Mouse (Mus musculus) MEL (cell line): ENCODE measurements around the gene Olfr654. TPM values are rescaled to one million over a fixed set of nuclear protein-coding genes. Genes with fewer than 3 reads are reported as not detected.

ENCODE experiments used
- DNase-seq: peaks from one replicate; pipeline ENCODE4 v3.0.0; 2011; ENCODE audit warnings: low read depth, low spot score
- H3K27ac ChIP-seq: 2 replicates; pipeline ENCODE4 v1.5.1; 2012; ENCODE audit warnings: low read depth, mild to moderate bottlenecking, control low read depth, low read length, moderate library complexity; ENCODE audit not compliant: control insufficient read depth
- H3K27me3 ChIP-seq, 2 experiments: fragments of 150-350 bp in 1 of 2; sonication (generic) in 1 of 2; 2 replicates each; pipeline ENCODE4 v1.6.1; 2012; ENCODE audit warnings: low read length in 2 of 2, mild to moderate bottlenecking in 2 of 2, improper control_type of control experiment in 1 of 2, moderate library complexity in 1 of 2; ENCODE audit not compliant: insufficient read depth in 2 of 2, control insufficient read depth in 1 of 2
- H3K36me3 ChIP-seq, 2 experiments: 2 replicates each; pipeline ENCODE4 v1.6.1; 2012 to 2014; ENCODE audit warnings: low read length in 2 of 2, improper control_type of control experiment in 1 of 2, inconsistent platforms in 1 of 2, mild to moderate bottlenecking in 1 of 2; ENCODE audit not compliant: insufficient read depth in 2 of 2, control insufficient read depth in 1 of 2
- H3K4me1 ChIP-seq, 2 experiments: fragments of 150-350 bp in 1 of 2; sonication (generic) in 1 of 2; 2 replicates each; pipeline ENCODE4 v1.6.1; 2012; ENCODE audit warnings: low read length in 2 of 2, improper control_type of control experiment in 1 of 2, mild to moderate bottlenecking in 1 of 2; ENCODE audit not compliant: insufficient read depth in 2 of 2, control insufficient read depth in 1 of 2
- H3K4me3 ChIP-seq, 2 experiments: fragments of 150-350 bp in 1 of 2; sonication (generic) in 1 of 2; 2 replicates each; pipeline ENCODE4 v1.5.1; 2012; ENCODE audit warnings: low read depth in 2 of 2, low read length in 2 of 2, mild to moderate bottlenecking in 2 of 2, moderate library complexity in 2 of 2, control low read depth in 1 of 2, improper control_type of control experiment in 1 of 2; ENCODE audit not compliant: control insufficient read depth in 1 of 2, insufficient read depth in 1 of 2
- H3K79me2 ChIP-seq: 2 replicates; pipeline ENCODE4 v1.6.1; 2012; ENCODE audit warnings: mild to moderate bottlenecking, low read length, moderate library complexity; ENCODE audit not compliant: control insufficient read depth, poor library complexity, insufficient read depth
- H3K9ac ChIP-seq: 2 replicates; pipeline ENCODE4 v1.6.1; 2012; ENCODE audit warnings: low read depth, mild to moderate bottlenecking, control low read depth, low read length, moderate library complexity; ENCODE audit not compliant: control insufficient read depth, poor library complexity, severe bottlenecking
- H3K9me3 ChIP-seq: fragments of 150-350 bp; sonication (generic); replicated peaks from 2 replicates; pipeline ENCODE4 v1.6.1; 2012; ENCODE audit warnings: mild to moderate bottlenecking, low read length, improper control_type of control experiment, moderate library complexity; ENCODE audit not compliant: insufficient read depth
- CHD2 ChIP-seq: IDR thresholded peaks from 2 replicates; pipeline ENCODE4 v1.6.1; 2011; ENCODE audit warnings: low read length, improper control_type of control experiment
- CTCF ChIP-seq, 3 experiments: IDR thresholded peaks in 2 of 3; conservative IDR thresholded peaks in 1 of 3; 2 replicates each; pipeline ENCODE4 v1.5.1; 2011 to 2012; ENCODE audit warnings: low read length in 3 of 3, low read depth in 2 of 3, mild to moderate bottlenecking in 2 of 3, improper control_type of control experiment in 1 of 3, inconsistent platforms in 1 of 3, mixed read lengths in 1 of 3, moderate library complexity in 1 of 3; ENCODE audit not compliant: control insufficient read depth in 1 of 3, insufficient read depth in 1 of 3, poor library complexity in 1 of 3, severe bottlenecking in 1 of 3
- E2F4 ChIP-seq: IDR thresholded peaks from 2 replicates; pipeline ENCODE4 v1.6.1; 2011; ENCODE audit warnings: low read depth, low read length, improper control_type of control experiment, borderline replicate concordance
- GABPA ChIP-seq: IDR thresholded peaks from 2 replicates; pipeline ENCODE4 v1.6.1; 2012; ENCODE audit warnings: low read depth, mild to moderate bottlenecking, inconsistent platforms, low read length, improper control_type of control experiment, moderate library complexity
- GATA1 ChIP-seq: IDR thresholded peaks from 2 replicates; pipeline ENCODE4 v1.6.1; 2011; ENCODE audit warnings: low read depth, low read length, improper control_type of control experiment
- HCFC1 ChIP-seq: IDR thresholded peaks from 2 replicates; pipeline ENCODE4 v1.6.1; 2012; ENCODE audit warnings: low read depth, mild to moderate bottlenecking, inconsistent platforms, low read length, improper control_type of control experiment, moderate library complexity
- MXI1 ChIP-seq: IDR thresholded peaks from 2 replicates; pipeline ENCODE4 v1.6.1; 2011; ENCODE audit warnings: mild to moderate bottlenecking, low read depth, low read length, improper control_type of control experiment
- MYC ChIP-seq: IDR thresholded peaks from 2 replicates; pipeline ENCODE4 v1.6.1; 2011; ENCODE audit warnings: low read depth, mild to moderate bottlenecking, low read length, improper control_type of control experiment, moderate library complexity
- NRF1 ChIP-seq: IDR thresholded peaks from 2 replicates; pipeline ENCODE4 v1.6.1; 2014; ENCODE audit warnings: low read depth, mild to moderate bottlenecking, inconsistent platforms, low read length, improper control_type of control experiment, moderate library complexity; ENCODE audit not compliant: poor library complexity, insufficient read depth, severe bottlenecking
- POLR2A ChIP-seq, 2 experiments: IDR thresholded peaks; 2 replicates each; pipeline ENCODE4 v1.6.1; 2011 to 2012; ENCODE audit warnings: low read length in 2 of 2, mild to moderate bottlenecking in 2 of 2, control low read depth in 1 of 2, improper control_type of control experiment in 1 of 2, low read depth in 1 of 2, moderate library complexity in 1 of 2; ENCODE audit not compliant: control insufficient read depth in 1 of 2, insufficient read depth in 1 of 2, poor library complexity in 1 of 2
- RAD21 ChIP-seq: IDR thresholded peaks from 2 replicates; pipeline ENCODE4 v1.6.1; 2011; ENCODE audit warnings: mild to moderate bottlenecking, low read depth, low read length, improper control_type of control experiment
- RCOR1 ChIP-seq: IDR thresholded peaks from 2 replicates; pipeline ENCODE4 v1.6.1; 2012; ENCODE audit warnings: low read depth, mild to moderate bottlenecking, inconsistent platforms, low read length, improper control_type of control experiment
- SIN3A ChIP-seq: IDR thresholded peaks from 2 replicates; pipeline ENCODE4 v1.6.1; 2012; ENCODE audit warnings: low read length, improper control_type of control experiment, inconsistent platforms
- SMC3 ChIP-seq: IDR thresholded peaks from 2 replicates; pipeline ENCODE4 v1.6.1; 2011; ENCODE audit warnings: low read depth, low read length, improper control_type of control experiment
- TBP ChIP-seq: IDR thresholded peaks from 2 replicates; pipeline ENCODE4 v1.8.0; 2011; ENCODE audit warnings: low read depth, low read length, improper control_type of control experiment
- TCF12 ChIP-seq: IDR thresholded peaks from 2 replicates; pipeline ENCODE4 v1.6.1; 2014; ENCODE audit warnings: low read depth, mild to moderate bottlenecking, inconsistent platforms, low read length, improper control_type of control experiment, moderate library complexity
- UBTF ChIP-seq: IDR thresholded peaks from 2 replicates; pipeline ENCODE4 v1.6.1; 2012; ENCODE audit warnings: low read depth, mild to moderate bottlenecking, inconsistent platforms, low read length, improper control_type of control experiment, moderate library complexity, borderline replicate concordance; ENCODE audit not compliant: insufficient read depth
- USF2 ChIP-seq, 2 experiments: IDR thresholded peaks; 2 replicates each; pipeline ENCODE4 v1.6.1; 2011 to 2012; ENCODE audit warnings: improper control_type of control experiment in 2 of 2, low read length in 2 of 2, borderline replicate concordance in 1 of 2, inconsistent platforms in 1 of 2, low read depth in 1 of 2, mild to moderate bottlenecking in 1 of 2; ENCODE audit not compliant: insufficient read depth in 1 of 2
- ZMIZ1 ChIP-seq: IDR thresholded peaks from 2 replicates; pipeline ENCODE4 v1.6.1; 2012; ENCODE audit warnings: low read depth, mild to moderate bottlenecking, inconsistent platforms, low read length, improper control_type of control experiment, moderate library complexity
- ZNF384 ChIP-seq: IDR thresholded peaks from 2 replicates; pipeline ENCODE4 v1.6.1; 2012; ENCODE audit warnings: low read depth, mild to moderate bottlenecking, inconsistent platforms, low read length, improper control_type of control experiment
- polyA plus RNA-seq, 2 experiments: library from polyadenylated mRNA; stranded (reverse) in 1 of 2; unstranded in 1 of 2; fragments of >175 nt in 1 of 2; fragments of >200 nt in 1 of 2; gene quantifications; 2 replicates each; pipeline versions ENCODE4 v1.2.1 to v1.2.4; 2012; ENCODE audit warnings: low replicate concordance in 2 of 2, low read depth in 1 of 2; ENCODE audit not compliant: insufficient read length in 2 of 2, insufficient read depth in 1 of 2, missing spikeins in 1 of 2
- total RNA-seq: library from RNA; depleted of rRNA; stranded (reverse); fragments of 300-350 nt; gene quantifications from 2 replicates; pipeline ENCODE4 v1.2.3, GENCODE M21; 2012; rRNA removed

Olfr654 gene
- total and polyA plus RNA-seq, 3 experiments: not detected

- Histone ChIP-seq H3K27me3 (no peaks in the 10 kb centered on the region), H3K79me2 (no peaks in the 10 kb centered on the region), H3K36me3 (no peaks in the 10 kb centered on the region), H3K4me3 (no peak within 1 kb of the TSS), H3K9ac (no peak within 1 kb of the TSS), H3K9me3 (no peaks in the 10 kb centered on the region), H3K27ac (no peak within 1 kb of the TSS), H3K4me1 (no peaks in the 10 kb centered on the region)
- no peak for TF ChIP-seq USF2 (IDR thresholded peaks at IDR 0.05; ENCODE audit: borderline replicate concordance in 1 of 2, insufficient read depth in 1 of 2, low read depth in 1 of 2, low read length in 2 of 2)
- TF ChIP-seq RCOR1: no peak
- TF ChIP-seq MXI1: no peak
- TF ChIP-seq E2F4: no peak
- TF ChIP-seq POLR2A (IDR thresholded peaks at IDR 0.05; ENCODE audit: control insufficient read depth in 1 of 2, insufficient read depth in 1 of 2, low read depth in 1 of 2, low read length in 2 of 2, poor library complexity in 1 of 2): no peak
- TF ChIP-seq TBP: no peak
- TF ChIP-seq SIN3A: no peak
- no peak for TF ChIP-seq MYC
- no peak for TF ChIP-seq NRF1
- TF ChIP-seq RAD21: no peak
- TF ChIP-seq GABPA: no peak
- TF ChIP-seq ZMIZ1: no peak
- TF ChIP-seq CTCF (IDR thresholded peaks at IDR 0.05 in 2 of 3, conservative IDR thresholded peaks at IDR 0.05 in 1 of 3; ENCODE audit: control insufficient read depth in 1 of 3, insufficient read depth in 1 of 3, low read depth in 2 of 3, low read length in 3 of 3, poor library complexity in 1 of 3, severe bottlenecking in 1 of 3): no peak
- no peak for TF ChIP-seq GATA1
- TF ChIP-seq TCF12: no peak
- no peak for TF ChIP-seq SMC3
- TF ChIP-seq CHD2: no peak
- TF ChIP-seq HCFC1: no peak
- no peak for DNase-seq
Observed at GRCm38 (mm10) chr7:104613655-104614054, 26.8 kb downstream of the Olfr654 start, which contains the start of gene Olfr656. Olfr656 (plus strand) TSS chr7:104613955.

DNA sequence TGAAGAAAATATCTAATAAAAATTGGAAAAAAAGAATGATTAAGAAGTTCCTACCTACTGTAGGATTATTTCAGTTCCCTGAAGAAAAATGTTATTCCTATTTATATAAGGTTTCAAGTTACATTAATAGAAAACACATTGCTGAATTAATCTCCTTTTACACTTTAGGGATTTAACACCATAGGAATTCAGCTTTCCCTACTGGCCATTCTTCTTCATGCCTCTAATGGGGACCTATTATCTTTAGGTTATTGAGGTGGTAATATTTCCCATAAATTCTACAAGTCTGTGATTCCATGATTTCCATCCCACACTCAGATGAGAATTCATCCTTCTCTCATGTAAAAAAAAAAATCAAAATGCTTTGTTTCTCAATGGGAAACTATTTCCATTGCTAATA is 37.7 kb downstream of the Olfr654 start, which contains the start of gene Olfr657:
Gene Olfr657, plus strand, starts transcription at position 301 of the 400 bp plus-strand sequence.
- TF ChIP-seq UBTF (no peak), ZNF384 (no peak), CTCF (IDR thresholded peaks at IDR 0.05 in 2 of 3, conservative IDR thresholded peaks at IDR 0.05 in 1 of 3; ENCODE audit: control insufficient read depth in 1 of 3, insufficient read depth in 1 of 3, low read depth in 2 of 3, low read length in 3 of 3, poor library complexity in 1 of 3, severe bottlenecking in 1 of 3) (no peak)
- H3K27ac ChIP-seq: no peak within 1 kb of the TSS
- DNase-seq: no peak

More for the DNA sequence above, 37.7 kb downstream of the Olfr654 start, which contains the start of gene Olfr657:
- H3K9ac ChIP-seq: no peak within 1 kb of the TSS
- H3K27me3 ChIP-seq: no peaks in the 10 kb centered on the region
- H3K4me3 ChIP-seq: no peak within 1 kb of the TSS
- H3K9me3 ChIP-seq: no peaks in the 10 kb centered on the region
- H3K4me1 ChIP-seq: no peaks in the 10 kb centered on the region
- no peaks in the 10 kb centered on the region for H3K36me3 ChIP-seq
- H3K79me2 ChIP-seq: no peaks in the 10 kb centered on the region

Other genes starting within 250 kb of the Olfr654 start
- 4.8 and 5.0 TPM in 2 replicates for gene Trim12c, start 233.7 kb upstream of the Olfr654 start, total RNA-seq
- 1 to 10 TPM in 1 of 2 experiments, not detected in 1; 6.9 TPM for gene Trim12c, start 233.7 kb upstream of the Olfr654 start, polyA plus RNA-seq
- gene Trim30b, start 217.1 kb upstream of the Olfr654 start, total RNA-seq: not detected in 2 replicates
- gene Trim30b, start 217.1 kb upstream of the Olfr654 start, polyA plus RNA-seq: under 1 TPM in 1 of 2 experiments, not detected in 1; 0.04 TPM
- gene Trim30c, start 186.2 kb upstream of the Olfr654 start, total RNA-seq: 0.12 and 0.13 TPM in 2 replicates
- not detected for gene Trim30c, start 186.2 kb upstream of the Olfr654 start, polyA plus RNA-seq
- gene Trim30a, start 121.8 kb upstream of the Olfr654 start, total RNA-seq: 1.1 and 1.7 TPM in 2 replicates
- under 1 TPM in 1 of 2 experiments, not detected in 1; 0.45 TPM for gene Trim30a, start 121.8 kb upstream of the Olfr654 start, polyA plus RNA-seq
- not detected in 2 replicates for gene Trim30d, start 79.2 kb upstream of the Olfr654 start, total RNA-seq
- not detected for gene Trim30d, start 79.2 kb upstream of the Olfr654 start, polyA plus RNA-seq
- not detected in 2 replicates for gene Olfr651, start 36.9 kb upstream of the Olfr654 start, total RNA-seq
- gene Olfr651, start 36.9 kb upstream of the Olfr654 start, polyA plus RNA-seq: not detected
- gene Olfr652, start 26.1 kb upstream of the Olfr654 start, total RNA-seq: not detected in 2 replicates
- not detected for gene Olfr652, start 26.1 kb upstream of the Olfr654 start, polyA plus RNA-seq
- gene Olfr653, start 9.7 kb upstream of the Olfr654 start, total RNA-seq: not detected in 2 replicates
- not detected for gene Olfr653, start 9.7 kb upstream of the Olfr654 start, polyA plus RNA-seq
- not detected in 2 replicates for gene Olfr655, start 14.8 kb downstream of the Olfr654 start, total RNA-seq
- 1 to 10 TPM in 1 of 2 experiments, not detected in 1; 1.3 TPM for gene Olfr655, start 14.8 kb downstream of the Olfr654 start, polyA plus RNA-seq
- gene Olfr656, start 26.9 kb downstream of the Olfr654 start, total RNA-seq: not detected in 2 replicates
- gene Olfr656, start 26.9 kb downstream of the Olfr654 start, polyA plus RNA-seq: not detected
- not detected in 2 replicates for gene Olfr657, start 37.8 kb downstream of the Olfr654 start, total RNA-seq
- gene Olfr657, start 37.8 kb downstream of the Olfr654 start, polyA plus RNA-seq: not detected
- not detected in 2 replicates for gene Olfr658, start 60.3 kb downstream of the Olfr654 start, total RNA-seq
- not detected for gene Olfr658, start 60.3 kb downstream of the Olfr654 start, polyA plus RNA-seq
- not detected in 2 replicates for gene Olfr659, start 79.7 kb downstream of the Olfr654 start, total RNA-seq
- not detected for gene Olfr659, start 79.7 kb downstream of the Olfr654 start, polyA plus RNA-seq
- gene Olfr661, start 99.5 kb downstream of the Olfr654 start, total RNA-seq: not detected in 2 replicates
- gene Olfr661, start 99.5 kb downstream of the Olfr654 start, polyA plus RNA-seq: not detected
- not detected in 2 replicates for gene Usp17le, start 190.4 kb downstream of the Olfr654 start, total RNA-seq
- gene Usp17le, start 190.4 kb downstream of the Olfr654 start, polyA plus RNA-seq: not detected